Mouse (Mus musculus) megakaryocyte-erythroid progenitor cell, adult 5-6 weeks (primary cell): Measurements from ENCODE around the gene Ccdc33. TPM values are rescaled to one million over a fixed set of nuclear protein-coding genes. Genes with fewer than 3 reads are reported as not detected.

Experiments
- ATAC-seq: replicated peaks from 2 replicates; pipeline ENCODE4 v1.8.0; 2016; ENCODE audit warnings: mild to moderate bottlenecking, inconsistent platforms; ENCODE audit not compliant: severe bottlenecking, poor library complexity, low FRiP score, low TSS enrichment
- total RNA-seq, 2 experiments: library from RNA; stranded (forward) in 1 of 2; stranded (reverse) in 1 of 2; fragments of 200-1000, 215-1000 nt in 1 of 2; fragments of >200 nt in 1 of 2; fragmentation: Nextera tagmentation in 1 of 2; gene quantifications; 2 replicates each; pipeline ENCODE4 v1.2.3; 2014 to 2017

The Ccdc33 gene
- total RNA-seq (2014; fragmentation: Nextera tagmentation) (not detected in 2 replicates), total RNA-seq (2017) (not detected in 2 replicates)

DNA sequence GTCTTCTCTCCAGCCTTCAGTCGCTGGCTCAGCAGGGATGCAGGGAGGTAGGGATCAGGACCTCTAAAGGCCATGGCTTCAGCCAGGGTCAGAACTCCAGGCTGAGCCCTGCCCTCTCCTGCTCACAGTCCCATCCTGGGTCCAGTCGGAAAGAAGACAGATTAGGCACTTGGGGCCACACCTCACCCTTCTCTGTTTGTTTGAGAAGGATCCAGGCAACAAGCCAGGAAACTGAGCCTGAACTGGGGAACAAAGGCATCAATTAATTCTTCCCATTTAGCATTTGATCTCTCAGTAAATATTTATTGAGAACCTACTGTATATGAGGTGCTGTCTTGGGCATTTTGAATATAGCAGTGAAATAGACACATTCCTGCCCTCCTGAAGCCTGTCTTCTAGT, at the start of gene Ccdc33:
Gene Ccdc33, minus strand, starts transcription at position 153 of the 400 bp plus-strand sequence.
- ATAC-seq, result no peak

DNA sequence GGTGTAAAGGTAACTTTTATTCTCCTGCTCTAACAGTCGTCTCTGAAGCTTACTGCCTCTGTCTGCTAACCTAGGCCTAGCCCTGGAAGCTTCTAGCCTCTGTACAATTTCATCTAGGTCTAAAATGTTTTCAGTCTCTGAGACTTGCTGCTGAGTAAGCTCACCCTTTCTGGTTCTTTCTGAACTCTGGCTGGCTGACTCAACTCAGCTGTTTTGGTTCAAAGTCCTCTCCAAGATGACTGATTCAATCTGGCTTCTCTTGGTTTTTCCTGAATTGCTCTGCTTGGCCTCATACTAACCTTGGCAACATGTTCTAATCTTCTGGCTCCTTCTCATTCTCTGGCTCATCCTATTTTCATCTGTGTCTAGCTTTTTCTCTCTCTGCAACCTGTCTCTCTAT, 47.2 kb upstream of the Ccdc33 start:
- no peak for ATAC-seq

DNA sequence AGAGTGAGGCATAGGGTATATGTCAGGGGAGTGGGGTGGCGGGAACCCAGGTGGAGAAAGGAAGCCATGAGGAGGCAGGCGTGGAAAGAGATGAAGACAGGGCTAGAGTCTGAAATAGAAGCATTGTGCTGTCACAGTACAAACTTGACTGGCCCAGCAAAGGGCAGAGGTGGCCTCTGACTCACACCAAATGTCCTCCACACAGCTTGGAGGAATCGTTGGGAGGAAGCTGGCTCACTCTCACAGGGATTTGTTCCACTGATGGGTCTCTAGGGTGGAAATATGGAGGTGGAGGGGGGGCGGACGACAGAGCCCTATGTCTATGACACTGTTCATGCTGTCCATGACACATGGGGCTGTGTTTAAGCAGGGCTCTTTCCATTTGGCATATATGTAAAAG, 44.5 kb upstream of the Ccdc33 start:
- no peak for ATAC-seq

DNA sequence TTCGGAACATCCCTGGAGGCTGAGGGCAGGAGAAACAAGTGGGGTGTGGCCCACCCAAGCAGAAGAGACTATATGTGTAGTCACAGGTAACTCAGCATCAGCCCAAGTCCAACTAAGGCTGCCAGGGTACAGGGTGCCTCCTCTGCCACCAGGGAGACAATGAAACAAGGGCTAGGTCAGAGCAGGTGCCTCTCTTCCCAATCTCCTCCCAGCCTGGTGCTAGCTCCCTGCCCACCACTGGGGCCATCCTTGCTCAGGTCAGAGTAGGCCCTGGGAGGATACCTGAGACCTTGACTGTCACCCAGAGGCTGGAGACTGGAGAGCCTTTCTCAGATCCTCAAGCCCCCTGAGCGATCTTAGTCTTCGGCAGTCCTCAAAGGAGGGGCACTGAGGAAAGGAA, 43.5 kb upstream of the Ccdc33 start:
- no peak for ATAC-seq

DNA sequence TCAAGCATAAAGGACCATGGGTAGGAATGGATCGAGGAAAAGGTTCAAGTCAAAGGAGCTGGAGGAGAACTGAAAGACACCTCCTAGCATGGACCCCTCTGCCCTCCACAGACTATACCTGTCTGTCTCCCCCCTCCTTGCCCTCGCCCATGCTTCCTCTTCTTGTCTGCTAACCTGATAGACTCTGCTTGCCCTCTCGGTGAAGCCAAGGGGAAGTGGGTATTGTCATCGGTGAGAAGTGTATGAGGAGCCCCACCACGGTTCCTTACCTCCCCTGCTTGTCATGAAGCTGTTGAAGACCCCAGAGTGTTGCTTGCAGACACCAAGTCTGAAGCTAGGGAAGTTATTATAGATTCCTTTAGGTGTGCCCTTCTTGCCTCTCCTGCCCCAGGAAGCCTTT, 41.7 kb upstream of the Ccdc33 start:
- no peak for ATAC-seq

DNA sequence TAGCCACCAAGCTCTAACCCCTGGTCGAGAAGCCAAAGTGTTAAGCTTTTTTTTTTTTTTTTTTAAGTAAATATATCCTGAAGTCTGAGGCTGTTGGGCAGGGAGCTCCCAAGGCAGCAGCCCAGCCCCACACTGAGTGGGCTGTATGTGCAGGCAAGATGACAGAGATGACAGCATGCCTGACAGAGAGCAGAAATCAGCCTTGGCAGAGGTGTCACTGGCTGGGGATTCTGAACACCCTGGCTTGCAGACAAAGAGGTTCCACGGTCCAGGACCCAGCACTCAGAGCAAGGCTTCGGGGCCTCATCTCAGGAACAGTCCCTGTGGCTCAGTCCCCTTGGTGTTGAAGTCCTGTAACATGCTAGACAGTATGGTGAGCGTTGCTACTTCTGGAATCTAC, 41.2 kb upstream of the Ccdc33 start:
- ATAC-seq, result no peak

DNA sequence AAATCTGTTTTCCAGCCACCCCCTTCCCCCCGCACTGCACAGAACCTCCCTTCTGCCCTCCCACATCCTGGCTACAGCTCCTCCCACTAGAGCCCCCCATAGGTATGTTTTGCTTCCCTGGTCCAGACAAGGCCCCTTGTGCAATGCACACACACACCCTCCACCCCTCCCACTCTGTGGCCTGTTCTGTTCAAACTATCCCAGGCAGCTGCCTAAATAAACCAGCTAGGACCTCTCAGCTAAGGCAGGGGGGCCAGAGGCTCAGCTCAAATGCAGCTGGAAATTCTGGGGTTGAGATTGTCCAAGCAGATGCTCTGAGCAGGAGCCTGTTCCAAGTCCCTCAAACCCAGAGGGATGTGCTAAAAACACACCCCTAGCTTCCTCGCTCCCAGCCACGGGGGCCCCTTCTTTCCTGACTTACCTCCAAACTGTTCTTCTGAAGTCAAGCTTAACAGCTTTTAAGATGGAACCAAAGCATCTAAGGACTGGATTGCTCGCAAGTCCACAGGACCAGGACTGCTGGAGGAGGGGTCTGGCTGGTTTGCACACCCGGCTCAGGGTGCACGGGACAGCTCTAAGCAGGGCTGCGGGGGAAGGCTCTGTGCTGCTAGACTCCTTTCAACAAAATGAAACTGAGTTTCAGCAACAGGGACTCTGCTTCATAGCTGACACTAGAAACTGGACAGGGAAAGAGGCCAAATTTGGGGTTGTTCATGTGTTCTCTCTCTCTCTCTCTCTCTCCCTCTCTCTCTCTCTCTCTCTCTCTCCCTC, 40.1 kb upstream of the Ccdc33 start:
- no peak for ATAC-seq

DNA sequence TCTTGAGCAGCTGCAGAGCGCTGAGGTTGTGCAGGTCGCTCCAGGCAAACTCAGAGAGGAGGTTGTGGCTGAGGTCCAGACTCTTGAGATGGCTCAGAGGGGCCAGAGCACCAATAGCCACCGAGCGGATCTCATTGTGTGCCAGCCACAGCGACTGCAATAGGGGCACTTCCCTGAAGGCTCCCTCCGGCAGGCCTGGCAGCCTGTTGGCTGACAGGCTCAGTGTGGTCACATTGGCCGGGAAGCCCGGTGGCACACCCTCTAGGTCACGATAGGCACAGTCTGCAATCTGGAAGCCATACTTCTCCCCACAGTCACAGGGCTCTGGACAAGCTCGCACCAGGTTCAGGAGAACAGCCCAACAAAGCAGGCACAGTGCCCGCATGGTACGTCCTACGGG, 39.2 kb upstream of the Ccdc33 start:
- 0 out of 2 replicates have a peak, but pooled peaks have one; percentile 14 for ATAC-seq

DNA sequence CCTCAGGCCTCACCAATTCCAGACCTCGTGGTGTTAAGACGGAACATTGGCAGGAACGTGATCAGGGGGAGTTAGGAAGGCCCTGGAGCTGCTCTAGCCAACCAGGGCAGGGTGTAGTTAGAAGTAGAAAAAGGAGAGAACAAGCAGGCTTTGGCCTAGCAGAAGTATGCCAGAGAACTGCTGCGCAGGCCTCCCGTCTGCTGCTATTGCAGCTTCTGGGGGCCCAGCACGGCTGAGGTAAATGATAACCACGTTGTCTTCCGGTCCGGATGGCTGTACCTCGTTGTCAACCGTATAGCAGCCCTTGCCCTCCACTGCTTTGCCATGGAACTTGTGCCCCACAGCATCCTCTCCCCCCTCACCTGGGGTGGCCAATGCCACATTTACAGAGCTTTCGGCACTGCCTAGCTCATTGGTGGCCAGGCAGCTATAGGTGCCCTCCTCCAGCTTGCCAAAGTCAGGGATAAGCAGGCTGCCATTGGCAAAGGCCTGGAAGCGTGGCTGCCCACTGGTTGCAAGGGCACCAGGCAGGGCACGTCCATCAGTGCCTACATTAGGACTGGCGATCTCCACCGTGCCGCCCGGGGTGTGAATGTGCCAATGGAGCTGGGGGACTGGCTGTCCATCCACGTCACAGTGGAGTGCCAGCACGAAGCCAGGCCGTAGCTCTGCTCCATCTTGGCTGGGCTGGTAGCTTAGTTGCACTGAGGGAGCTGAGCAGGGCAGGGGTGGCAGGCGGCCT, 38.4 kb upstream of the Ccdc33 start:
- no peak for ATAC-seq

DNA sequence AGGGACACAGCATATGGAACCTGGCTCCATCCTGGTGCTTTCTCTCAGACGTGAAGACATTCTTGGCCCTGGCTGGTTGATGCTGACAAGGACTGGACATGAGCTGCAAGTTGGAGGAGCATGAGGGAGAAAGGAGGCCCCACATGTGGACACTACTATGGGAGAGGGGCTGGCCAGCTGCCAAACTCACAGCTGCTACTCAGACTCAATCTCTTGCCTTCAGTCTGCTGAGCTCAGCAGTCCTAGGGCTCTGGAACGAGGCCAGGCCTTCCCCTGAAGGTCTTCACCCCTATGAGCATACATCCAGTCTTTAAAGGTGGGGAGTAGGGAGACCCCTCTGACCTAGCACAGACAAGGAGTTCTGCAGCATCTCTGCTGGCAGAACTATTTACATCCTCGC, 36.7 kb upstream of the Ccdc33 start:
- ATAC-seq, result no peak

DNA sequence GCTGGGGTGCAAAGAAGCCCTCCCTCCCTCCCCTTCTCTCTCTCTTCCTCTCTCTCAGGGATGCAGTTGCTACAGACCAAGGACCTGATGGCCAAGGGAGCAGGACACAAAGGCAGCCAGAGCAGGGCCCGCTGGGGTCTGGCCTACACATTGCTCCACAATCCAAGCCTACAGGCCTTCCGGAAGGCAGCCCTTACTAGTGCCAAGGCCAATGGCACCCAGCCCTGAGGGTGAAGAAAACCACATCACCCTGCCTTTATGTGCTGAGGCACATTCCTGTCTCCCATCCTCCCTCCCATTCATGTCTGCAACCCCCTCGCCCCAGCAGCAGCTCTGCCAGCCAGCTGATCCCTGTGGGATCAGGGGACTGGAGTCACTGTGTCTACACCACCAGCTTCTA, 34.5 kb upstream of the Ccdc33 start:
- no peak for ATAC-seq

DNA sequence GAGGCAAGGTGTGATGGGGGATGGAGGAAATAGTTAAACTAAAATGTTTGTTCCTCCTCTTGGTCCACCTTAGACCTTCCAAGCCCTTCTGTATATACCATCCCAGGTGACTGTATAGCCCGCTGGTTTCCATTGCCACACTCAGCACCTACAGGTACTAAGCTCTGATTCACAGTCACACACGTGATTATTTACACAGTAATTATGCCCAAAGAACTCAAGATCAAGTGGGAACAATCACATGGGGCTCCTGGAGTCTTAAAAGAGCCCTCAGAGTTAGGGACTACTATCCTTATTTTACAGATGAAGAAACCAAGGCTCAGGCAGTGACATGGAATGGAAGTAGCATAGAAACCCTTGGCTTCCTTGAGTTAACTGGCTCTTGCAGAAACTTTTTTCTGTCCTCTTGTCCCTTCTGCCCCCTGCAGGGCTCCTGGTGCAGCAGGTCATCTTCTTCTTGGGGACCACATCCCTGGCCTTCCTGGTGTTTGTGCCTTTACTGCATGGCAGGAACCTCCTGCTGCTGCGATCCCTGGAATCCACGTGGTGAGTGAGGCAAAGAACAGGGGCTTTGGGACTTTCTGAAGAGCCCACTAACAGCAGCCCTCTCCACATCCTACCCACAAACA, 32.2 kb upstream of the Ccdc33 start:
- no peak for ATAC-seq

DNA sequence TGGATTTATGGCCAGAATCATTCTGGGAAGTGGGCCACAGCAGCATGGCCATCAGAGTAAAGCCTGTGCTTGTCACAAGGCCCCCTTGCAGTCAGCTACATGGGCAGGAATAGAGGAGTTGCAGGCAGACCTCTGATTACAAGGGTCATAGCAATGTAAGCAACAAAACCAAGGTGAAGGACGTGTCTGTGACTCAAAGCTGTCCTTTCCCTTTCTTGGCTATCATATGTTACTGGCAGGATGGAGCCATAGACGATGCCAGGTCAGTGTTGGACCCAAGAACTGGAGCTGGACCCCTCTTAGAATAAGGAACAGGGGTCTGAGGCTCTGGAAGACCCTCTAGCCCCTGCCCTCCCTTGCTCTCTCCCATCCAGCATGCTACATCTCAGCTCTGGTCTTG, 30.2 kb upstream of the Ccdc33 start:
- no peak for ATAC-seq

DNA sequence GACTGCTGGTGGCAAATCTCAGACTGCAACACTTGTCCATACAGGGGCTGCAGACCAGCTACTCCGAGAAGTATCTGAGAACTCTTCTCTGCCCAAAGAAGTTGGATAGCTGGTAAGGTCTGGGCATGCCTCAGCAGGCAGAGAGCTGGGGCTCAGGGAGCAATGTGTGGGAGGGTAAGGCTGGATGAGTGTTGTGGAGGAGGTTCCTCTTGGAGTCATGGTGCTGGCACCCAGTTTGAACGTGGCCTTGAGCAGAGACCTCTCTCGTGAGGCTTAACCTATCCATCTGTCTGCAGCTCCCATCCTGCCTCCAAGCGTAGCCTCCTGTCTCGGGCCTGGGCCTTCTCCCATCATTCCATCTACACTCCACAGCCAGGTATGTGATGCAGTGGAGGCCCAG, 26.8 kb upstream of the Ccdc33 start:
- no peak for ATAC-seq

DNA sequence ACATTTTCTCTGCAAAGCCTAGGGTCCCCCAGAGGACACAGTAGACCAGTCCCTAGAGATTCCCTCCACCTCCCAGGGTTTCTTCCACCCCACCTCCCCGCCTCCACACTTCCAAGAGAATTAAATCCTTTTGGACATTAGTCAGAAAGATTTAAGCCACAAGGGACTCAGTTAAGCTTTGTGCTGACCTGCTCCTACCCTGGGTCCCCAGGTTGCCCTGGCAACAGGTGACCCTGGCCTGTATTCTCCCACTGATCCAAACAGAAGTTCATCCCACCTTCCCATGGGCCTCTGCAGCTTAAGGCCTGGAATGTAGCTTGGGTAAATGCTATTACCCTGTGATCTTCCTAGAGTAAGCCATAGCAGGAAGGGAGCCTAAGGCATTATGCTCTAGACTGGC, 26.0 kb upstream of the Ccdc33 start:
- ATAC-seq, result no peak

DNA sequence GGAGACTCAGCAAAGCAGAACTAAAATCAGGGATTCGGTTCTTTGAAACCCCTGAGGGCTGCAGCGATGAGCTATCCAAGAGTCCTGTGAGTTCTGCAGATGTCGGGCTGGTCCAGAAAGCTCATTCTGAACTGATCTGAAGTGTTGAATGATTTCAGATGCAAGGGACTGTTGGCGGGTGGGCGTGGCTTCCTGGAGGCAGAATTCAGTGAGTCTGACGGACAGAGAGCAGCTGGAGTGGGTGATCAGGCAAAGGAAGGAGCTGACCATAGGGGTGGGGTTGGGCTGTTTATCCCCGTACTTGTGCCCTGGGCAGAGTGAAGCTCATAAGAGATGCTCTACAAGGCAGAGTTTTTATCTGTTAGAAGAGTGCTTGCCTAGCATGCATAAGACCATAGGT, 24.8 kb upstream of the Ccdc33 start:
- ATAC-seq, result no peak

DNA sequence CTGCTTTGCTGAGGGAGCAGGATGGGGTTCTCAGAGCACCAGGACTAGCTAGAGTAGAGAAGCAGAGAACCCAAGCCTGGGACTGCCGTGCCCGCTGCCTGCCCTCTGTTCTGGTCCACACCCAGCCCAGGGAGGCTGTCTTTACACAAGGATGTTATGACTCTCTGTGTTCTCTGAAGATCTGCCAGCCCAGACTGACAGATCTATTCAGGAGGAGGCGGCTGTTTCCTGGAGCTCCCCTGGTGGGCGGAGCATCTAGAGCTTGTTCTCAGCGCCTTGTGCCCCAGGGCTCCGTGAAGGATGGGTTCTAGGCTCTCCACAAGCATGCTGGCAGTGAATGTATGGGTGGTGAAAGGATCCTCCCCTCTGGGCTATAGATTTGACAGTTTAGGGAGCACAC, 21.3 kb upstream of the Ccdc33 start:
- no peak for ATAC-seq

DNA sequence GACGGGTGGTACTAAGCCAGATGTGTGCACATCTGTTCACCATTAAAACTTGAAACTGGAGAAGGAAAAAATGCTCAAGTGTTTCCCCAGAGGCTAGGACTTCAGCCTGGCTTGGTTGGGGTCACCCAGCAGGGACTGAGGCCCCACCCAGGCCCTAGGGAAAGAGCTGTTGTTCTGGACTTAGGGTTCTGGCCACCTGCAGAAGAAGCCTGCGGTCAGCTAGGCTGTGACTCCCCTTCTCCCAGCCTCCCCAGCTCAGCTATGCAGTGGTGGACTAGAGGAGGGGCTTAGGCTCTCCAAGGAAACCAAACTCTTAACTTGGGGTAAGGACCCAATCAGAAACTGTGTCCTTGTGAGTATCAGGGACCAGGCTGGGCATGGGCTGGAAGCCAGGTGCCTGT, 17.3 kb upstream of the Ccdc33 start:
- ATAC-seq, result no peak

DNA sequence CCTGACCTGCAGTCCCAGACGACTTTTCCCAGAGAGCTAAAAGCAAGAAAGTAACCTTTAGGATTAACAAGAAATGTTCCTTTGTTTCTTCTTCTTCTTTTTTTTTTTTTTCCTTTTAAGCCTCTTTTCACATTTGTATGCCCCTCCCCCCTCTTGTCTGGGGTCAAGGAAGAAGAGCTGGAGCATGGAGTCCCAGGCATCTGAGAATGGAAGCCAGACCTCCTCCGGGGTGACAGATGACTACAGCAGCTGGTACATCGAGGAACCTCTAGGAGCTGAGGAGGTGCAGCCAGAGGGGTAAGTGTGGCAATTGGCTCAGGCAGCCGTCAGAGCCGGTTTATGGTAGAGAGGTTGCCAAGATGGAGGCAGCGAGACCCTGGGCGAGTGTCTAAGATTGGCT, 16.3 kb upstream of the Ccdc33 start:
- no peak for ATAC-seq
